Mouse (Mus musculus): ENCODE data around the gene Hist1h2bn. TPM values are rescaled to one million over a fixed set of nuclear protein-coding genes. Genes with fewer than 3 reads are reported as not detected.
"Not testable (repeated sequence)": the region's sequence is repeated elsewhere in the genome, so short reads cannot be mapped to it uniquely, and the experiment has no call there.

Gene Hist1h2bn
- total and polyA plus RNA-seq, 2 experiments from 2014 or later = 1.1 to 864 TPM

DNA sequence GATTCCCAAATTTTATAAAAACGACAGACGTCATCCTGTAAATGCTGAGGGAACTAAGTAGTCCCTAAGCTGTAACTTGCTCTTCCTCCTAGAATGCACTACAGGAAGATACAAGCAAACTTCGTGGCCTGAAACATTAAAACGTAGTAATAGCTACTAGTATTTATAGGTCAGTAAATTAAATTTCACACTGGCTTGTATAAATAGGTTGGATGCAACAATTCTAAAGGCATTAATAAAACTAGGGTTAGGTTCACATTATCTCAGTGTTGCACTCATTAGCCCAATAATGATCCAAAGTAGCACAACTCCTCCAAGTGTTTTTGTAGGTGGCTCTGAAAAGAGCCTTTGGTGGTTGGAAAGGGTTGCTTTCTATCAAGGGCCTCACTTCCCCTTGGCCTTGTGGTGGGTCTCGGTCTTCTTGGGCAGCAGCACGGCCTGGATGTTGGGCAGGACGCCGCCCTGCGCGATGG is 836 bp upstream of the Hist1h2bn start:
- no peaks in the 10 kb centered on the region for H3K9me3 ChIP-seq (ENCODE audit: low read length)
- peak overlapping the region; percentile 90 for H3K27ac ChIP-seq
- peak overlapping the region; percentile 64 for H3K4me2 ChIP-seq (ENCODE audit: low read depth, low read length)
- H3K4me1 ChIP-seq (ENCODE audit: insufficient read depth, low read length) = peaks cover 9% of the 10 kb centered on the region; the same call in 1 of the 2 replicates
- 4% methylated on average over 10 of the region's 10 CpGs for WGBS
- ATAC-seq (no peak), DNase-seq (ENCODE audit: low spot score) (no peak)
- peak overlapping the region; percentile 44 for H3K4me3 ChIP-seq (ENCODE audit: low read length)
- peak overlapping the region; percentile 46; the same call in 1 of the 2 replicates for H3K9ac ChIP-seq (replicated peaks; ENCODE audit: low read length)
- no peaks in the 10 kb centered on the region for H3K36me3 ChIP-seq (ENCODE audit: insufficient read depth, low read length)
- no peak for TF ChIP-seq CTCF (IDR thresholded peaks at IDR 0.05; ENCODE audit: low read depth)
- H3K27me3 ChIP-seq (ENCODE audit: insufficient read depth, low read length) = no peaks in the 10 kb centered on the region

DNA sequence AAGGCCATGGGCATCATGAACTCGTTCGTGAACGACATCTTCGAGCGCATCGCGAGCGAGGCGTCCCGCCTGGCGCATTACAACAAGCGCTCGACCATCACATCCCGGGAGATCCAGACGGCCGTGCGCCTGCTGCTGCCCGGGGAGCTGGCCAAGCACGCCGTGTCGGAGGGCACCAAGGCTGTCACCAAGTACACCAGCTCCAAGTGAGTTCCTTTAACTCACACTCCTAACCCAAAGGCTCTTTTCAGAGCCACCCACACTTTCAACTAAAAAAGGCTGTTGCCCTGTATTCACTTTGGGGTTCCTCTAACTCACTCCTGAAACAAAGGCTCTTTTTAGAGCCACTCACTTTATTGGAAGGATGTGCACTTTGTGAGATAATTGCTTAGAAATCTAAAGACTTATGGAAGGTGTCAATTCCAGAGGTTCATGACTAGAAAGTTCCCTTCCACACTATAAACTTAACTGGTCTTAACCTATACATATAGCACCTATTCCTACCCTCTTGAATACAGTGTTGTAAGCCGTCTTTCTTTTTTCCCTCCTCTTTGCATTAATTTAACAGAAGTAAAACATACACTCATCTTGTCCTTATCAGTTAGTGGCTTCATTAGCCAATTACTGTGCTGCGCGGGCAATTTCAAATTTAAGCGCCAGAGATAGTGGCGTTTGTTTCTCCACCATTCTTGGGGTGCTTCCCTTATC is 525 bp downstream of the Hist1h2bn start:
- H3K36me3 ChIP-seq (ENCODE audit: insufficient read depth, low read length); H3K9me3 ChIP-seq (ENCODE audit: low read length); H3K27me3 ChIP-seq (ENCODE audit: insufficient read depth, low read length); ATAC-seq; H3K4me1 ChIP-seq (ENCODE audit: insufficient read depth, low read length): not testable (repeated sequence)
- peak; percentile 64 for DNase-seq (ENCODE audit: low spot score)
- peak overlapping the region; percentile 44 for H3K4me3 ChIP-seq (ENCODE audit: low read length)
- peak overlapping the region; percentile 64 for H3K4me2 ChIP-seq (ENCODE audit: low read depth, low read length)
- WGBS = under 1% methylated on average over 18 of the region's 26 CpGs
- peak overlapping the region; percentile 90; the same call in 1 of the 2 replicates for H3K27ac ChIP-seq
- peak overlapping the region; percentile 38; the same call in 1 of the 2 replicates for H3K9ac ChIP-seq (replicated peaks; ENCODE audit: low read length)

DNA sequence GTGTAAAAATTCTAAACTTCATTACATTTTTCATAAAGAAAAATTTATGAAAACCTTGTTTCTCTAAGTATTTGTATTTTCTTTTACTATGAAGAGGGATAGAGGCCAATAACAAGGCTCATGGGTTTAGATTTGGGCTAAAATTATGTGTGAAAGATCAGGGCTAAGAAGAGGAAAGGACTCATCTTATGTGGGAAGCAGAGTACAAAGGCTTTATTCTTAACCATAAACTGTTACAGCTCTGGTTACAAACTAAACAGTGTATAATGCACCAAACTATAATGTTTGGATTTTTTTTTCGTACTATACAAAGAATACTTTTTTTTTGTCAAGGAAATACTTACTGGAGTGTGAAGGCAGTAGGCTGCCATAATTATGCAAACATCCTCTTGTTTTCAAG is 1.8 kb downstream of the Hist1h2bn start:
- Histone ChIP-seq H3K27me3 (ENCODE audit: insufficient read depth, low read length) (no peaks in the 10 kb centered on the region), H3K27ac (no peak overlapping the region), H3K9me3 (ENCODE audit: low read length) (no peaks in the 10 kb centered on the region), H3K9ac (replicated peaks; ENCODE audit: low read length) (no peak overlapping the region), H3K4me3 (ENCODE audit: low read length) (no peak overlapping the region), H3K36me3 (ENCODE audit: insufficient read depth, low read length) (no peaks in the 10 kb centered on the region), H3K4me2 (ENCODE audit: low read depth, low read length) (0 out of 2 replicates have a peak overlapping the region, but pooled peaks have one; percentile 18), H3K4me1 (ENCODE audit: insufficient read depth, low read length) (peaks cover 9% of the 10 kb centered on the region; the same call in 1 of the 2 replicates)
- DNase-seq (ENCODE audit: low spot score) (no peak), ATAC-seq (no peak)
- 70% methylated on average over 1 of the region's 1 CpGs for whole genome bisulfite sequencing
- TF ChIP-seq CTCF (IDR thresholded peaks at IDR 0.05; ENCODE audit: low read depth) = no peak

DNA sequence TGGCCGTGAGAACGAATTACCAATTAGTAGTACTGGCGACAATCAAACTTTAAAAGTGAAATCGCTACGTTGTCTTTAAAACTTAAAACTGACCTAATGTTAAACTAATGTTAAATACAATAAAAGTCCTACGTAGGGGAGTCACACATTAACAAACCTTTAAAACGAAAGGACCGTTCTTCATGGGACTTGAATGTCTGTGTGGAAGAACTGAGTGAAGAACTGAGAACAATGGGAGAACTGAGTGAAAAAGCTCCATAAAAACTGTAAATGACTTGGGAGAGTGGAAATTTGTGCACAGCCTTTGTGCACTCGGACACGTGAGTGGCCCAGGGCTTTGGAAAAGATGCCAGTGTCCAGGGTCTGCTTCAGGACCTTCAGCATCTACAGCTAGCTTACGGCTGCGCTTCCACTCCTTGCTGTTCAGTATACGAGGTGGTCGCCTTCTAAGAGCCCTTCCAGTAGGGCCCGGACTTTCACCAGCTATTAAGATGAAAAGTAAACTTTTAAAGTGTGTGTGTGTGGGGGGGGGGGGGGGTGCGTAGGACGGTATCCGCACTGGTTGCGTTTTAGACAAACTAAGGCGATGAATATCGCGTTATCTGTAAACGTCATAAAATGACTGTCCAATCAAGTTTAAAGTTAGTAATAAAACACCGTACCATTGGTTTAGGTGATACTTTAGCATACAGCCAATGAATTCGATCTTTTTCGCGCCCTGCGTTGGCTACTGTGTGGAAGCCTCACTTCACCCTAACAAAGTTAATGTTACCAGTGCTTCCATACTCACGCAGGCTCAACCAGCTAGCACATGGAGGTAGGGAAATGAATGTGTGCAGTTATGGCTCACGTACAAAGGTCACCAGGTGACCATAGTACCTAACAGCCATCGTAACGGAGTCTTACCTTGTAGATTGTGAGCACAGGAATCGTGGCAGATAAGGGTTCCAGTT is 25.2 kb downstream of the Hist1h2bn start:
- H3K36me3 ChIP-seq (ENCODE audit: insufficient read depth, low read length) = no peaks in the 10 kb centered on the region
- H3K4me3 ChIP-seq (ENCODE audit: low read length) = peak overlapping the region; percentile 44
- WGBS = 5% methylated on average over 33 of the region's 33 CpGs
- H3K9ac ChIP-seq (replicated peaks; ENCODE audit: low read length) = peak overlapping the region; percentile 61
- peaks cover 9% of the 10 kb centered on the region; the same call in 1 of the 2 replicates for H3K4me1 ChIP-seq (ENCODE audit: insufficient read depth, low read length)
- TF ChIP-seq CTCF (IDR thresholded peaks at IDR 0.05; ENCODE audit: low read depth) = no peak
- H3K4me2 ChIP-seq (ENCODE audit: low read depth, low read length) = peak overlapping the region; percentile 97
- no peaks in the 10 kb centered on the region for H3K27me3 ChIP-seq (ENCODE audit: insufficient read depth, low read length)
- ATAC-seq (peak; percentile 95), DNase-seq (ENCODE audit: low spot score) (peak; percentile 95)
- H3K27ac ChIP-seq = peak overlapping the region; percentile 78
- H3K9me3 ChIP-seq (ENCODE audit: low read length) = no peaks in the 10 kb centered on the region

DNA sequence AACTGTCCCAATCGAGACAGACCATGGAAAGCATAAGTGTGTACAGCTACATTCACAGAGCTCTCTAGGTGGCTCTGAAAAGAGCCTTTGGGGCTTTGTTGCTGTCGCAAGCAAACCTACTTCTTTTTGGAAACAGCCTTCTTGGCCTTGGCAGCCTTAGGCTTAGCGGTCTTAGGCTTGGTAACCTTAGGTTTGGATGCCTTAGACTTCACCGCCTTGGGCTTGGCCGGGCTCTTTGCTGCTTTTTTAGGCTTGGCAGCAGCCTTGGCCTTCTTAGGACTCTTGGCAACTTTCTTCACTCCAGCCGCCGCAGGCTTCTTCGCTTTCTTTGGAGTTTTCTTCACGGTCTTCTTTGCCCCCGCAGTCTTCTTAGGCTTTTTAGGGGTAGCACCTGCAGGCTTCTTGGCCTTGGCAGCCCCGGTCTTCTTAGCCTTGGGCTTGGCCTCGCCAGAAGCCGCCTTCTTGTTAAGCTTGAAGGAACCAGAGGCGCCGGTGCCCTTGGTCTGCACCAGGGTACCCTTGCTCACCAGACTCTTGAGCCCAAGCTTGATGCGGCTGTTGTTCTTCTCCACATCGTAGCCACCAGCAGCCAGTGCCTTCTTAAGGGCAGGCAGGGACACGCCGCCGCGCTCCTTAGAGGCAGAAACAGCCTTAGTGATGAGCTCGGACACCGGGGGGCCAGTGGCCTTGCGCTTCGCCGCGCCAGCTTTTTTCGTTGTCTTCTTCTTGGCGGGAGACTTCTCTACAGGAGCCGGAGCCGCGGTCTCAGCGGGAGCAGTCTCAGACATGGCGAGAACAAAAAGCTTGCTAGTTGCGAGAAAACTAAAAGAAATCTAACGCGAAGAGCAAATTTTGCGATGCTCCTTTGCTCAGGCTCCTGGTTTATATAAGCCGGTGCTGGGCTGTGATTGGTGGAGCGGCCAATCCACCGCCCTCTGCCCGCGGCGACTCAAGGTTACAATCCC is 26.1 kb downstream of the Hist1h2bn start, which contains the start of gene Hist1h1b:
Gene Hist1h1b (minus strand): TSS at position 859 of the 965 bp plus-strand sequence.
- Histone ChIP-seq H3K4me1 (ENCODE audit: insufficient read depth, low read length) (peaks cover 9% of the 10 kb centered on the region; the same call in 1 of the 2 replicates), H3K4me3 (ENCODE audit: low read length) (peak within 1 kb of the TSS; percentile 44), H3K9me3 (ENCODE audit: low read length) (no peaks in the 10 kb centered on the region), H3K27me3 (ENCODE audit: insufficient read depth, low read length) (no peaks in the 10 kb centered on the region), H3K4me2 (ENCODE audit: low read depth, low read length) (peak within 1 kb of the TSS; percentile 97), H3K9ac (replicated peaks; ENCODE audit: low read length) (peak within 1 kb of the TSS; percentile 61), H3K27ac (peak within 1 kb of the TSS; percentile 78), H3K36me3 (ENCODE audit: insufficient read depth, low read length) (no peaks in the 10 kb centered on the region)
- DNase-seq (ENCODE audit: low spot score) (peak; percentile 69), ATAC-seq (peak; percentile 14; the same call in 1 of the 2 replicates)
- under 1% methylated on average over 44 of the region's 44 CpGs for WGBS
- TF ChIP-seq CTCF (IDR thresholded peaks at IDR 0.05; ENCODE audit: low read depth) = no peak
